Mouse (Mus musculus) CD4-positive, CD25-positive, alpha-beta regulatory T cell, adult 9 weeks (primary cell): ENCODE results near the gene Phactr2. TPM values are rescaled to one million over a fixed set of nuclear protein-coding genes. Genes with fewer than 3 reads are reported as not detected.

ENCODE experiments used
- polyA plus RNA-seq: library from polyadenylated mRNA; unstranded; fragments of 100-300 nt; shearing (Covaris generic); gene quantifications from one replicate; pipeline ENCODE4 v1.2.1, GENCODE M21; 2017

Phactr2 gene
- 5.7 TPM for polyA plus RNA-seq

GRCm38 (mm10) chr10:13473833-13474567 is at the start of gene Phactr2:
Phactr2 (minus strand) TSS chr10:13474412.

DNA sequence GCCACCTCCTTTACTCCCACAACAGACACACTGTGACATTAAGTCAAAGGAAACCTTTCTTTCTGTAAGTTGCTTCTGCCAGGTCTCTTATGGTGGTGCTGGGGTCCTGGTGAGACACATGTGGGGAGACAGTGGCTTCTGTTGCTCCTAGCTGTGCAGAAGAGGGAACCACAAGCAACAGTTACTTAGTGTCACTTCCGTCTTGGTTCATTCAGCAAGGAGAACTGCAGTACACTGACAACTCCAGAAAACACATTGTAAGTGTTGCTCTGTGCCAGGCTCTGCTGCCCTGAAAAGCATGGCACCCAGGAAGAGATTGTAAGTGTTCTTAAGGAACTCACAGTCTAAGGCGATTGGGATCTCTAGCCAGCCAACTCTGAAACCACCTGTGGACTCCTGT is 25.1 kb upstream of the Phactr2 start, which contains the start of gene Fuca2:
TSS of gene Fuca2 (plus strand) at position 210 of the 400 bp plus-strand sequence.

GRCm38 (mm10) chr10:13192731-13193351 is 281.4 kb downstream of the Phactr2 start, which contains the start of gene Ltv1:
Ltv1 (minus strand) TSS chr10:13193168.

GRCm38 (mm10) chr10:13177973-13178624 is 296.1 kb downstream of the Phactr2 start, which contains the start of gene Zc2hc1b:
Zc2hc1b (minus strand) TSS chr10:13178023.

Other genes with a start within 250 kb of the Phactr2 start
- gene Fuca2, start 25.1 kb upstream of the Phactr2 start, polyA plus RNA-seq: 66.6 TPM
- gene Adat2, start 78.5 kb upstream of the Phactr2 start, polyA plus RNA-seq: 2.5 TPM
- gene Pex3, start 78.7 kb upstream of the Phactr2 start, polyA plus RNA-seq: 39.5 TPM